Mouse (Mus musculus) limb, embryonic 10.5 days (tissue): ENCODE results near the gene Susd6. TPM values are rescaled to one million over a fixed set of nuclear protein-coding genes. Genes with fewer than 3 reads are reported as not detected.

ENCODE experiments used
- DNase-seq: peaks from one replicate; pipeline ENCODE4 v3.0.0-alpha.2; 2017; ENCODE audit warnings: low spot score
- H3K27ac ChIP-seq: fragments of 300-500 bp; sonication (generic); 2 replicates; pipeline ENCODE4 v1.5.1; 2016; ENCODE audit warnings: mild to moderate bottlenecking
- H3K27me3 ChIP-seq: fragments of 300-500 bp; sonication (generic); 2 replicates; pipeline ENCODE4 v1.6.1; 2016; ENCODE audit warnings: low read depth, mild to moderate bottlenecking; ENCODE audit not compliant: poor library complexity, severe bottlenecking
- H3K36me3 ChIP-seq: fragments of 300-500 bp; sonication (generic); 2 replicates; pipeline ENCODE4 v1.6.1; 2016; ENCODE audit warnings: mild to moderate bottlenecking, moderate library complexity
- H3K4me1 ChIP-seq: fragments of 300-500 bp; sonication (generic); 2 replicates; pipeline ENCODE4 v1.6.1; 2016
- H3K4me3 ChIP-seq: fragments of 300-500 bp; sonication (generic); 2 replicates; pipeline ENCODE4 v1.5.1; 2016; ENCODE audit warnings: mild to moderate bottlenecking, moderate library complexity
- H3K9me3 ChIP-seq: fragments of 300-500 bp; sonication (generic); replicated peaks from 2 replicates; pipeline ENCODE4 v1.6.1; 2016; ENCODE audit warnings: mild to moderate bottlenecking
- WGBS: fragments of 180-500 bp; shearing (Covaris S2); methylation state at CpG from one replicate; pipeline ENCODE4 v1.1.7; 2016; 5-methylcytosine and 5-hydroxymethylcytosine counted together
- polyA plus RNA-seq: library from polyadenylated mRNA; unstranded; fragments of >200 nt; fragmentation: Nextera tagmentation; extraction: Ambion mirVana; gene quantifications from 2 replicates; pipeline ENCODE4 v1.2.1, GENCODE M21; 2016

The Susd6 gene
- polyA plus RNA-seq, 1 experiment from 2014 or later, result 12.0 TPM

- WGBS, result 86% methylated on average over 4 of the region's 4 CpGs
- no peak for DNase-seq
- Histone ChIP-seq H3K27me3 (no peaks in the 10 kb centered on the region), H3K4me3 (no peak overlapping the region), H3K9me3 (no peaks in the 10 kb centered on the region), H3K27ac (no peak overlapping the region), H3K4me1 (peaks cover 3% of the 10 kb centered on the region), H3K36me3 (no peaks in the 10 kb centered on the region)
Observed at GRCm38 (mm10) chr12:80821312-80822007, 31.1 kb downstream of the Susd6 start.

GRCm38 (mm10) chr12:80822533-80822932, 32.2 kb downstream of the Susd6 start:
- Histone ChIP-seq H3K9me3 (no peaks in the 10 kb centered on the region), H3K4me3 (no peak overlapping the region), H3K27ac (no peak overlapping the region), H3K4me1 (no peaks in the 10 kb centered on the region), H3K27me3 (no peaks in the 10 kb centered on the region), H3K36me3 (no peaks in the 10 kb centered on the region)
- no peak for DNase-seq
- 95% methylated on average over 7 of the region's 7 CpGs for WGBS

- 75% methylated on average over 1 of the region's 1 CpGs for WGBS
- Histone ChIP-seq H3K9me3 (no peaks in the 10 kb centered on the region), H3K27me3 (no peaks in the 10 kb centered on the region), H3K27ac (no peak overlapping the region), H3K4me1 (no peaks in the 10 kb centered on the region), H3K4me3 (no peak overlapping the region), H3K36me3 (0 out of 2 replicates have a peak, but pooled peaks cover 3% of the 10 kb centered on the region)
- no peak for DNase-seq
Observed at GRCm38 (mm10) chr12:80824202-80824601, 33.9 kb downstream of the Susd6 start.

- H3K27me3 ChIP-seq, result no peaks in the 10 kb centered on the region
- 93% methylated on average over 1 of the region's 1 CpGs for WGBS
- DNase-seq, result no peak
Observed at GRCm38 (mm10) chr12:80826423-80826822, 36.1 kb downstream of the Susd6 start.

GRCm38 (mm10) chr12:80827464-80828015, 37.2 kb downstream of the Susd6 start:
- peaks cover 8% of the 10 kb centered on the region; the same call in 1 of the 2 replicates for H3K36me3 ChIP-seq
- no peak for DNase-seq
- H3K27me3 ChIP-seq, result no peaks in the 10 kb centered on the region
- WGBS, result 81% methylated on average over 5 of the region's 5 CpGs
- H3K4me3 ChIP-seq, result no peak overlapping the region
- no peaks in the 10 kb centered on the region for H3K9me3 ChIP-seq
- no peaks in the 10 kb centered on the region for H3K4me1 ChIP-seq
- H3K27ac ChIP-seq, result no peak overlapping the region

More at GRCm38 (mm10) chr12:80826423-80826822, 36.1 kb downstream of the Susd6 start:
- no peak overlapping the region for H3K27ac ChIP-seq
- H3K9me3 ChIP-seq, result no peaks in the 10 kb centered on the region
- H3K36me3 ChIP-seq, result peaks cover 8% of the 10 kb centered on the region; the same call in 1 of the 2 replicates
- no peaks in the 10 kb centered on the region for H3K4me1 ChIP-seq
- H3K4me3 ChIP-seq, result no peak overlapping the region

GRCm38 (mm10) chr12:80828020-80828419, 37.7 kb downstream of the Susd6 start:
- no peak overlapping the region for H3K4me3 ChIP-seq
- no peaks in the 10 kb centered on the region for H3K4me1 ChIP-seq
- peaks cover 8% of the 10 kb centered on the region; the same call in 1 of the 2 replicates for H3K36me3 ChIP-seq
- 82% methylated on average over 5 of the region's 5 CpGs for WGBS
- no peak for DNase-seq
- no peak overlapping the region for H3K27ac ChIP-seq
- H3K9me3 ChIP-seq, result no peaks in the 10 kb centered on the region
- H3K27me3 ChIP-seq, result no peaks in the 10 kb centered on the region

GRCm38 (mm10) chr12:80828951-80829350, 38.6 kb downstream of the Susd6 start:
- no peak overlapping the region for H3K4me3 ChIP-seq
- no peaks in the 10 kb centered on the region for H3K9me3 ChIP-seq
- no peak overlapping the region for H3K27ac ChIP-seq
- 95% methylated on average over 2 of the region's 2 CpGs for WGBS
- no peaks in the 10 kb centered on the region for H3K27me3 ChIP-seq
- H3K36me3 ChIP-seq, result peaks cover 8% of the 10 kb centered on the region; the same call in 1 of the 2 replicates
- no peaks in the 10 kb centered on the region for H3K4me1 ChIP-seq
- no peak for DNase-seq

- WGBS, result 87% methylated on average over 2 of the region's 2 CpGs
- Histone ChIP-seq H3K36me3 (peaks cover 8% of the 10 kb centered on the region; the same call in 1 of the 2 replicates), H3K9me3 (no peaks in the 10 kb centered on the region), H3K4me3 (no peak overlapping the region), H3K4me1 (no peaks in the 10 kb centered on the region), H3K27me3 (no peaks in the 10 kb centered on the region), H3K27ac (no peak overlapping the region)
- DNase-seq, result no peak
Observed at GRCm38 (mm10) chr12:80830211-80830610, 39.9 kb downstream of the Susd6 start.

- no peak for DNase-seq
- 95% methylated on average over 2 of the region's 2 CpGs for WGBS
- Histone ChIP-seq H3K36me3 (peaks cover 8% of the 10 kb centered on the region; the same call in 1 of the 2 replicates), H3K27me3 (no peaks in the 10 kb centered on the region), H3K4me3 (no peak overlapping the region), H3K4me1 (no peaks in the 10 kb centered on the region), H3K9me3 (no peaks in the 10 kb centered on the region), H3K27ac (no peak overlapping the region)
Observed at GRCm38 (mm10) chr12:80830820-80831219, 40.5 kb downstream of the Susd6 start.

GRCm38 (mm10) chr12:80832313-80832712, 42.0 kb downstream of the Susd6 start:
- no peaks in the 10 kb centered on the region for H3K9me3 ChIP-seq

GRCm38 (mm10) chr12:80833541-80833940, 43.2 kb downstream of the Susd6 start:
- no peak overlapping the region for H3K27ac ChIP-seq
- no peaks in the 10 kb centered on the region for H3K27me3 ChIP-seq
- H3K4me1 ChIP-seq, result peaks cover 4% of the 10 kb centered on the region; the same call in 1 of the 2 replicates
- H3K4me3 ChIP-seq, result no peak overlapping the region
- 67% methylated on average over 2 of the region's 2 CpGs for WGBS
- no peaks in the 10 kb centered on the region for H3K9me3 ChIP-seq
- DNase-seq, result no peak
- H3K36me3 ChIP-seq, result peaks cover 5% of the 10 kb centered on the region; the same call in 1 of the 2 replicates

More at GRCm38 (mm10) chr12:80832313-80832712, 42.0 kb downstream of the Susd6 start:
- Histone ChIP-seq H3K27me3 (no peaks in the 10 kb centered on the region), H3K36me3 (peaks cover 8% of the 10 kb centered on the region; the same call in 1 of the 2 replicates), H3K4me3 (no peak overlapping the region), H3K27ac (no peak overlapping the region), H3K4me1 (no peaks in the 10 kb centered on the region)
- DNase-seq, result no peak
- 81% methylated on average over 1 of the region's 1 CpGs for WGBS

GRCm38 (mm10) chr12:80834156-80834900, 44.0 kb downstream of the Susd6 start:
- H3K4me1 ChIP-seq, result peaks cover 4% of the 10 kb centered on the region; the same call in 1 of the 2 replicates
- H3K36me3 ChIP-seq, result peaks cover 5% of the 10 kb centered on the region; the same call in 1 of the 2 replicates
- no peak for DNase-seq
- H3K4me3 ChIP-seq, result no peak overlapping the region
- no peaks in the 10 kb centered on the region for H3K9me3 ChIP-seq
- no peak overlapping the region for H3K27ac ChIP-seq
- 94% methylated on average over 3 of the region's 3 CpGs for WGBS
- H3K27me3 ChIP-seq, result no peaks in the 10 kb centered on the region
